27 mouse cellular contexts compared by ENCODE assay signal in genomic region chr12:77288507-77288906, GRCm38 (mm10). TPM values are rescaled to one million over a fixed set of nuclear protein-coding genes. Genes with fewer than 3 reads are reported as not detected.
DNase-seq lines count a peak whose midpoint lies in the region; ATAC-seq and TF ChIP-seq lines count a peak whose summit lies in the region.
"Had no signal": no experiment of that assay in that cellular context is flagged by ENCODE, and none has a peak within 500 bp of the region (broad histone marks: within the 10 kb centered on the region; RNA-seq: fewer than 3 reads in every experiment).

No protein-coding gene starts in this region.

- no peak overlapping the region for H3K9ac ChIP-seq in MEL (ENCODE audit: control insufficient read depth, low read depth, low read length, poor library complexity, severe bottlenecking)
- H3K9ac ChIP-seq: embryonic facial prominence, embryonic 12.5 days; embryonic facial prominence, embryonic 15.5 days; forebrain, postnatal 0 days; heart, embryonic 13.5 days; hindbrain, embryonic 14.5 days had no signal

- peaks cover 32% of the 10 kb centered on the region for H3K79me2 ChIP-seq in MEL (ENCODE audit: control insufficient read depth, insufficient read depth, low read length, poor library complexity)

- no peaks in the 10 kb centered on the region for H3K27me3 ChIP-seq in MEL (ENCODE audit: control insufficient read depth in 1 of 2, insufficient read depth in 2 of 2, low read length in 2 of 2)
- H3K27me3 ChIP-seq: embryonic facial prominence, embryonic 12.5 days; embryonic facial prominence, embryonic 15.5 days; heart, embryonic 13.5 days had no signal

- peaks cover 10 to 30% of the 10 kb centered on the region in 2 experiments for H3K4me1 ChIP-seq in MEL (ENCODE audit: control insufficient read depth in 1 of 2, insufficient read depth in 2 of 2, low read length in 2 of 2)
- H3K4me1 ChIP-seq: embryonic facial prominence, embryonic 12.5 days; embryonic facial prominence, embryonic 15.5 days; heart, embryonic 10.5 days had no signal

- peaks cover 7 to 42% of the 10 kb centered on the region in 2 experiments; a peak in 3 of 4 replicates for H3K36me3 ChIP-seq in MEL (ENCODE audit: control insufficient read depth in 1 of 2, insufficient read depth in 2 of 2, low read length in 2 of 2)
- H3K36me3 ChIP-seq: embryonic facial prominence, embryonic 12.5 days; embryonic facial prominence, embryonic 15.5 days; heart, embryonic 10.5 days; heart, embryonic 13.5 days had no signal

- ATAC-seq in granulocyte monocyte progenitor cell, adult 5-6 weeks (replicated peaks; ENCODE audit: poor library complexity, severe bottlenecking) = peak; percentile 77
- ATAC-seq in neutrophil, adult 5-6 weeks (ENCODE audit: extremely low read depth, insufficient number of reproducible peaks, low FRiP score, poor library complexity, severe bottlenecking) = 0 out of 2 replicates have a peak, but pooled peaks have one; percentile 30
- ATAC-seq: forebrain, embryonic 14.5 days; forebrain, postnatal 0 days; hindbrain, postnatal 0 days; inflammation-experienced regulatory T-cells, adult 6 months; intestine, embryonic 16.5 days had no signal

- TF ChIP-seq EP300 in MEL (IDR thresholded peaks at IDR 0.05; ENCODE audit: low read depth in 1 of 2, low read length in 2 of 2) = no peak

- no peaks in the 10 kb centered on the region for H3K9me3 ChIP-seq in MEL (replicated peaks; ENCODE audit: insufficient read depth, low read length)
- H3K9me3 ChIP-seq: embryonic facial prominence, embryonic 12.5 days; embryonic facial prominence, embryonic 15.5 days; heart, embryonic 10.5 days; heart, embryonic 13.5 days had no signal

- DNase-seq in MEL (ENCODE audit: low read depth, low spot score) = peak; percentile 65
- no peak for DNase-seq in cerebellum, adult 8-10 months
- DNase-seq in urinary bladder, postnatal 14 days (ENCODE audit: low spot score) = no peak
- no peak for DNase-seq in cerebellum, adult 9-10 months
- DNase-seq: adrenal gland, adult 8-10 months; adrenal gland, postnatal 25 days; B cell, adult 2 months; cerebellum, adult 11-12 months; cerebellum, adult 9-11 months; forebrain, postnatal 0 days; gastrocnemius, adult 2 months; gastrocnemius, postnatal 14 days; heart, adult 18-20 months; heart, postnatal 14 days; heart, postnatal 4 days; kidney, adult 18-20 months had no signal

- no peak for TF ChIP-seq RAD21 in MEL (IDR thresholded peaks at IDR 0.05; ENCODE audit: low read depth, low read length)

- no peak for TF ChIP-seq POLR2A in MEL (IDR thresholded peaks at IDR 0.05; ENCODE audit: control insufficient read depth in 1 of 2, insufficient read depth in 1 of 2, low read depth in 1 of 2, low read length in 2 of 2, poor library complexity in 1 of 2)

- peak overlapping the region; percentile 24 for H3K27ac ChIP-seq in MEL (ENCODE audit: control insufficient read depth, low read depth, low read length)
- H3K27ac ChIP-seq: embryonic facial prominence, embryonic 12.5 days; embryonic facial prominence, embryonic 15.5 days; gastrocnemius, adult 2 months; heart, embryonic 10.5 days; heart, embryonic 13.5 days; hindbrain, embryonic 14.5 days; hindbrain, postnatal 0 days had no signal

- TF ChIP-seq CTCF in MEL (IDR thresholded peaks at IDR 0.05 in 2 of 3, conservative IDR thresholded peaks at IDR 0.05 in 1 of 3; ENCODE audit: control insufficient read depth in 1 of 3, insufficient read depth in 1 of 3, low read depth in 2 of 3, low read length in 3 of 3, poor library complexity in 1 of 3, severe bottlenecking in 1 of 3) = no peak

- H3K4me3 ChIP-seq in MEL (ENCODE audit: control insufficient read depth in 1 of 2, insufficient read depth in 1 of 2, low read depth in 2 of 2, low read length in 2 of 2) = no peak overlapping the region
- H3K4me3 ChIP-seq: embryonic facial prominence, embryonic 12.5 days; embryonic facial prominence, embryonic 15.5 days; gastrocnemius, adult 2 months; heart, embryonic 10.5 days; heart, embryonic 13.5 days had no signal

TF ChIP-seq in MEL, 35 proteins besides CTCF, POLR2A, EP300 and RAD21:
- TF ChIP-seq MAX (IDR thresholded peaks at IDR 0.05; ENCODE audit: low read length) (no peak), POLR2AphosphoS5 (IDR thresholded peaks at IDR 0.05; ENCODE audit: borderline replicate concordance, low read depth, low read length) (no peak), MYC (IDR thresholded peaks at IDR 0.05; ENCODE audit: low read depth, low read length) (no peak), CHD2 (IDR thresholded peaks at IDR 0.05; ENCODE audit: low read length) (no peak; the same call in 1 of the 2 replicates), HCFC1 (IDR thresholded peaks at IDR 0.05; ENCODE audit: low read depth, low read length) (no peak), JUND (IDR thresholded peaks at IDR 0.05; ENCODE audit: low read depth, low read length) (no peak), SIN3A (IDR thresholded peaks at IDR 0.05; ENCODE audit: low read length) (no peak)

RNA-seq across cellular contexts. Expression of gene Fut8, which starts 50.6 kb away (rescaled TPM):
- total RNA-seq in MEL (2012; rRNA removed) = 61.3 and 82.5 TPM in 2 replicates
- 10 to 100 TPM; 73.7 to 90.0 TPM for polyA plus RNA-seq in MEL (2012; ENCODE audit: insufficient read depth in 1 of 2, insufficient read length in 2 of 2, low read depth in 1 of 2, low replicate concordance in 2 of 2, missing spikeins in 1 of 2)
- 114 and 142 TPM in 2 replicates for total RNA-seq in granulocyte monocyte progenitor cell, adult 5-6 weeks (2014; fragmentation: Nextera tagmentation)
- 169 and 181 TPM in 2 replicates for total RNA-seq in granulocyte monocyte progenitor cell, adult 5-6 weeks (2017)
- 12.8 and 15.6 TPM in 2 replicates for total RNA-seq in neutrophil, adult 5-6 weeks (2017)
